Mouse (Mus musculus) kidney, embryonic 15.5 days (tissue): ENCODE measurements around the gene Ncmap. TPM values are rescaled to one million over a fixed set of nuclear protein-coding genes. Genes with fewer than 3 reads are reported as not detected.

ENCODE experiments used
- ATAC-seq: fragments of 200-750 bp; cut with Nextera tagmentation; replicated peaks from 2 replicates; pipeline ENCODE4 v1.8.0; 2017; ENCODE audit warnings: moderate TSS enrichment; ENCODE audit not compliant: low FRiP score
- H3K27ac ChIP-seq: fragments of 300-500 bp; sonication (generic); 2 replicates; pipeline ENCODE4 v1.5.1; 2015; ENCODE audit warnings: mild to moderate bottlenecking, inconsistent platforms
- H3K27me3 ChIP-seq: fragments of 300-500 bp; sonication (generic); 2 replicates; pipeline ENCODE4 v1.6.1; 2015; ENCODE audit warnings: inconsistent platforms
- H3K36me3 ChIP-seq: fragments of 300-500 bp; sonication (generic); 2 replicates; pipeline ENCODE4 v1.6.1; 2015; ENCODE audit warnings: inconsistent platforms
- H3K4me1 ChIP-seq: fragments of 300-500 bp; sonication (generic); 2 replicates; pipeline ENCODE4 v1.6.1; 2015; ENCODE audit warnings: inconsistent platforms
- H3K4me2 ChIP-seq: fragments of 300-500 bp; sonication (generic); 2 replicates; pipeline ENCODE4 v1.6.1; 2015; ENCODE audit warnings: moderate library complexity, mild to moderate bottlenecking, inconsistent platforms
- H3K4me3 ChIP-seq: fragments of 300-500 bp; sonication (generic); replicated peaks from 2 replicates; pipeline ENCODE4 v1.5.1; 2015; ENCODE audit warnings: mild to moderate bottlenecking, inconsistent platforms
- H3K9ac ChIP-seq: fragments of 300-500 bp; sonication (generic); 2 replicates; pipeline ENCODE4 v1.6.1; 2015; ENCODE audit warnings: mild to moderate bottlenecking, inconsistent platforms
- H3K9me3 ChIP-seq: fragments of 300-500 bp; sonication (generic); replicated peaks from 2 replicates; pipeline ENCODE4 v1.6.1; 2016; ENCODE audit warnings: inconsistent platforms
- WGBS: fragments of 180-500 bp; shearing (Covaris S2); methylation state at CpG from one replicate; pipeline ENCODE4 v1.1.7; 2015; ENCODE audit warnings: mixed read lengths; 5-methylcytosine and 5-hydroxymethylcytosine counted together
- polyA plus RNA-seq: library from polyadenylated mRNA; unstranded; fragments of >200 nt; fragmentation: Nextera tagmentation; extraction: Ambion mirVana; gene quantifications from 2 replicates; pipeline ENCODE4 v1.2.1, GENCODE M21; 2015

The Ncmap gene
- polyA plus RNA-seq, result 3.1 and 3.5 TPM in 2 replicates

- Histone ChIP-seq H3K4me3 (peak within 1 kb of the TSS; percentile 45), H3K27me3 (peaks cover 37% of the 10 kb centered on the region), H3K27ac (no peak within 1 kb of the TSS), H3K9ac (peak within 1 kb of the TSS; percentile 0; the same call in 1 of the 2 replicates), H3K36me3 (no peaks in the 10 kb centered on the region), H3K4me2 (peak within 1 kb of the TSS; percentile 80), H3K4me1 (peaks cover 11% of the 10 kb centered on the region; the same call in 1 of the 2 replicates), H3K9me3 (no peaks in the 10 kb centered on the region)
- WGBS, result 0% methylated on average over 29 of the region's 29 CpGs
- ATAC-seq, result 0 out of 2 replicates have a peak, but pooled peaks have one; percentile 25
Measured at GRCm38 (mm10) chr4:135397991-135398390, at the start of gene Ncmap. Gene Ncmap, minus strand, starts transcription at chr4:135398227.

- ATAC-seq, result no peak
- H3K36me3 ChIP-seq, result no peaks in the 10 kb centered on the region
- H3K9ac ChIP-seq, result no peak overlapping the region
- H3K9me3 ChIP-seq, result no peaks in the 10 kb centered on the region
- H3K4me1 ChIP-seq, result peaks cover 10% of the 10 kb centered on the region
- H3K27ac ChIP-seq, result no peak overlapping the region
- 75% methylated on average over 5 of the region's 5 CpGs for WGBS
- H3K4me2 ChIP-seq, result no peak overlapping the region
- H3K4me3 ChIP-seq, result no peak overlapping the region
- H3K27me3 ChIP-seq, result no peaks in the 10 kb centered on the region
Measured at GRCm38 (mm10) chr4:135442473-135442872, 44.4 kb upstream of the Ncmap start.

- Histone ChIP-seq H3K9me3 (no peaks in the 10 kb centered on the region), H3K36me3 (no peaks in the 10 kb centered on the region), H3K27ac (no peak overlapping the region), H3K4me3 (no peak overlapping the region), H3K9ac (no peak overlapping the region), H3K27me3 (no peaks in the 10 kb centered on the region), H3K4me2 (no peak overlapping the region), H3K4me1 (peaks cover 10% of the 10 kb centered on the region)
- WGBS, result 56% methylated on average over 9 of the region's 9 CpGs
- no peak for ATAC-seq
Measured at GRCm38 (mm10) chr4:135439904-135440522, 42.0 kb upstream of the Ncmap start.

- peak overlapping the region; percentile 48 for H3K4me2 ChIP-seq
- H3K4me3 ChIP-seq, result 0 out of 2 replicates have a peak overlapping the region, but pooled peaks have one; percentile 5
- H3K9ac ChIP-seq, result no peak overlapping the region
Measured at GRCm38 (mm10) chr4:135439188-135439647, 41.2 kb upstream of the Ncmap start.

GRCm38 (mm10) chr4:135437924-135438323 lies 39.9 kb upstream of the Ncmap start:
- Histone ChIP-seq H3K27me3 (no peaks in the 10 kb centered on the region), H3K4me2 (no peak overlapping the region), H3K4me3 (no peak overlapping the region), H3K4me1 (peaks cover 22% of the 10 kb centered on the region), H3K27ac (no peak overlapping the region), H3K9me3 (no peaks in the 10 kb centered on the region), H3K36me3 (no peaks in the 10 kb centered on the region), H3K9ac (no peak overlapping the region)
- no peak for ATAC-seq

More at GRCm38 (mm10) chr4:135439188-135439647, 41.2 kb upstream of the Ncmap start:
- peak overlapping the region; percentile 72 for H3K27ac ChIP-seq
- WGBS, result 4% methylated on average over 15 of the region's 15 CpGs
- no peaks in the 10 kb centered on the region for H3K9me3 ChIP-seq
- no peaks in the 10 kb centered on the region for H3K36me3 ChIP-seq
- no peaks in the 10 kb centered on the region for H3K27me3 ChIP-seq
- peaks cover 16% of the 10 kb centered on the region for H3K4me1 ChIP-seq
- ATAC-seq, result peak; percentile 94

- H3K4me1 ChIP-seq, result peaks cover 28% of the 10 kb centered on the region
- H3K9me3 ChIP-seq, result no peaks in the 10 kb centered on the region
- H3K9ac ChIP-seq, result no peak overlapping the region
- no peaks in the 10 kb centered on the region for H3K27me3 ChIP-seq
- ATAC-seq, result no peak
- 54% methylated on average over 13 of the region's 13 CpGs for WGBS
- no peaks in the 10 kb centered on the region for H3K36me3 ChIP-seq
- peak overlapping the region; percentile 9; the same call in 1 of the 2 replicates for H3K4me2 ChIP-seq
- H3K4me3 ChIP-seq, result no peak overlapping the region
- H3K27ac ChIP-seq, result 0 out of 2 replicates have a peak overlapping the region, but pooled peaks have one; percentile 37
Measured at GRCm38 (mm10) chr4:135436291-135436690, 38.3 kb upstream of the Ncmap start.

GRCm38 (mm10) chr4:135434395-135434789 lies 36.4 kb upstream of the Ncmap start:
- Histone ChIP-seq H3K27ac (peak overlapping the region; percentile 45), H3K9ac (peak overlapping the region; percentile 67), H3K9me3 (no peaks in the 10 kb centered on the region), H3K4me1 (peaks cover 22% of the 10 kb centered on the region), H3K27me3 (no peaks in the 10 kb centered on the region), H3K36me3 (no peaks in the 10 kb centered on the region), H3K4me3 (peak overlapping the region; percentile 61), H3K4me2 (peak overlapping the region; percentile 96)
- WGBS, result 24% methylated on average over 11 of the region's 11 CpGs
- no peak for ATAC-seq

GRCm38 (mm10) chr4:135433443-135434394 lies 35.7 kb upstream of the Ncmap start, which contains the start of gene Rcan3:
Gene Rcan3, minus strand, starts transcription at chr4:135433853.
- Histone ChIP-seq H3K27me3 (no peaks in the 10 kb centered on the region), H3K9me3 (no peaks in the 10 kb centered on the region), H3K36me3 (no peaks in the 10 kb centered on the region), H3K9ac (peak within 1 kb of the TSS; percentile 67), H3K27ac (peak within 1 kb of the TSS; percentile 45), H3K4me2 (peak within 1 kb of the TSS; percentile 96), H3K4me1 (peaks cover 18% of the 10 kb centered on the region), H3K4me3 (peak within 1 kb of the TSS; percentile 61)
- WGBS, result under 1% methylated on average over 77 of the region's 79 CpGs
- peak; percentile 89 for ATAC-seq

GRCm38 (mm10) chr4:135433086-135433442 lies 35.0 kb upstream of the Ncmap start:
- peak overlapping the region; percentile 25; the same call in 1 of the 2 replicates for H3K27ac ChIP-seq
- no peaks in the 10 kb centered on the region for H3K27me3 ChIP-seq
- H3K4me2 ChIP-seq, result peak overlapping the region; percentile 96
- no peaks in the 10 kb centered on the region for H3K36me3 ChIP-seq
- H3K4me3 ChIP-seq, result peak overlapping the region; percentile 61
- no peaks in the 10 kb centered on the region for H3K9me3 ChIP-seq
- H3K9ac ChIP-seq, result peak overlapping the region; percentile 67
- peaks cover 18% of the 10 kb centered on the region for H3K4me1 ChIP-seq
- WGBS, result 6% methylated on average over 10 of the region's 10 CpGs
- ATAC-seq, result no peak

- H3K27me3 ChIP-seq, result no peaks in the 10 kb centered on the region
- ATAC-seq, result no peak
- no peaks in the 10 kb centered on the region for H3K36me3 ChIP-seq
- H3K27ac ChIP-seq, result no peak overlapping the region
- H3K4me1 ChIP-seq, result peaks cover 18% of the 10 kb centered on the region
- no peak overlapping the region for H3K4me2 ChIP-seq
- H3K9ac ChIP-seq, result no peak overlapping the region
- no peak overlapping the region for H3K4me3 ChIP-seq
- 82% methylated on average over 8 of the region's 8 CpGs for WGBS
- H3K9me3 ChIP-seq, result no peaks in the 10 kb centered on the region
Measured at GRCm38 (mm10) chr4:135429990-135430760, 32.1 kb upstream of the Ncmap start.

- no peak overlapping the region for H3K9ac ChIP-seq
- H3K4me1 ChIP-seq, result peaks cover 14% of the 10 kb centered on the region
- no peak overlapping the region for H3K27ac ChIP-seq
- ATAC-seq, result no peak
- H3K4me3 ChIP-seq, result no peak overlapping the region
- H3K27me3 ChIP-seq, result no peaks in the 10 kb centered on the region
- peaks cover 4% of the 10 kb centered on the region; the same call in 1 of the 2 replicates for H3K36me3 ChIP-seq
- WGBS, result 90% methylated on average over 4 of the region's 4 CpGs
- H3K9me3 ChIP-seq, result no peaks in the 10 kb centered on the region
- no peak overlapping the region for H3K4me2 ChIP-seq
Measured at GRCm38 (mm10) chr4:135429383-135429782, 31.4 kb upstream of the Ncmap start.
